Mouse (Mus musculus): ENCODE measurements at regions not wholly inside any gene's neighbourhood (a gene's known extent, or its start where the extent isn't known, plus 50 kb on each side); places are given as distances from the start of the nearest gene placed in this dataset.

GRCm38 (mm10) chr13:80946034-80946433 lies 62.9 kb downstream of the Arrdc3 start:
- DNase-seq (ENCODE audit: low spot score), result no peak

- DNase-seq (ENCODE audit: low spot score), result no peak
These were observed 64.5 kb downstream of the Arrdc3 start for GRCm38 (mm10) chr13:80947705-80948104.

- no peak for DNase-seq (ENCODE audit: low spot score)
These were observed 66.0 kb downstream of the Arrdc3 start for GRCm38 (mm10) chr13:80949133-80949697.

GRCm38 (mm10) chr13:80950239-80950638 lies 67.1 kb downstream of the Arrdc3 start:
- no peak for DNase-seq (ENCODE audit: low spot score)

- DNase-seq (ENCODE audit: low spot score), result no peak
These were observed 67.6 kb downstream of the Arrdc3 start for GRCm38 (mm10) chr13:80950803-80951202.

- no peak for DNase-seq (ENCODE audit: low spot score)
These were observed 68.1 kb downstream of the Arrdc3 start for GRCm38 (mm10) chr13:80951327-80951726.

GRCm38 (mm10) chr13:80952851-80953250 lies 69.7 kb downstream of the Arrdc3 start:
- DNase-seq (ENCODE audit: low spot score), result no peak

GRCm38 (mm10) chr13:80954059-80954645 lies 71.0 kb downstream of the Arrdc3 start:
- no peak for DNase-seq (ENCODE audit: low spot score)

- no peak for DNase-seq (ENCODE audit: low spot score)
These were observed 73.8 kb downstream of the Arrdc3 start for GRCm38 (mm10) chr13:80956966-80957365.

- DNase-seq (ENCODE audit: low spot score), result no peak
These were observed 74.4 kb downstream of the Arrdc3 start for GRCm38 (mm10) chr13:80957419-80958139.

GRCm38 (mm10) chr13:80959763-80960162 lies 76.6 kb downstream of the Arrdc3 start:
- no peak for DNase-seq (ENCODE audit: low spot score)

- no peak for DNase-seq (ENCODE audit: low spot score)
These were observed 78.9 kb downstream of the Arrdc3 start for GRCm38 (mm10) chr13:80961985-80962617.

- peak; percentile 61 for DNase-seq (ENCODE audit: low spot score)
These were observed 79.8 kb downstream of the Arrdc3 start for GRCm38 (mm10) chr13:80962789-80963590.

- DNase-seq (ENCODE audit: low spot score), result no peak
These were observed 80.4 kb downstream of the Arrdc3 start for GRCm38 (mm10) chr13:80963591-80963940.

- DNase-seq (ENCODE audit: low spot score), result no peak
These were observed 88.5 kb downstream of the Arrdc3 start for GRCm38 (mm10) chr13:80971664-80972063.

GRCm38 (mm10) chr13:80974424-80974823 lies 91.2 kb downstream of the Arrdc3 start:
- no peak for DNase-seq (ENCODE audit: low spot score)

GRCm38 (mm10) chr13:80977266-80977665 lies 94.1 kb downstream of the Arrdc3 start:
- no peak for DNase-seq (ENCODE audit: low spot score)

- no peak for DNase-seq (ENCODE audit: low spot score)
These were observed 98.0 kb downstream of the Arrdc3 start for GRCm38 (mm10) chr13:80981201-80981600.

GRCm38 (mm10) chr13:80986657-80987056 lies 103.5 kb downstream of the Arrdc3 start:
- no peak for DNase-seq (ENCODE audit: low spot score)

GRCm38 (mm10) chr13:80989756-80990155 lies 106.6 kb downstream of the Arrdc3 start:
- no peak for DNase-seq (ENCODE audit: low spot score)

GRCm38 (mm10) chr13:80992342-80992741 lies 109.2 kb downstream of the Arrdc3 start:
- no peak for DNase-seq (ENCODE audit: low spot score)

All from urinary bladder, postnatal 25 days (tissue).